Mouse (Mus musculus): Measurements from ENCODE around the gene 1700086D15Rik. TPM values are rescaled to one million over a fixed set of nuclear protein-coding genes. Genes with fewer than 3 reads are reported as not detected.

1700086D15Rik gene
- polyA plus RNA-seq, 1 experiment = 1.3 TPM

- no peaks in the 10 kb centered on the region for H3K9me3 ChIP-seq (replicated peaks; ENCODE audit: control insufficient read depth, insufficient read depth, low read length, poor library complexity, severe bottlenecking)
Observed at GRCm38 (mm10) chr11:65198026-65198425, 38.3 kb upstream of the 1700086D15Rik start.

DNA sequence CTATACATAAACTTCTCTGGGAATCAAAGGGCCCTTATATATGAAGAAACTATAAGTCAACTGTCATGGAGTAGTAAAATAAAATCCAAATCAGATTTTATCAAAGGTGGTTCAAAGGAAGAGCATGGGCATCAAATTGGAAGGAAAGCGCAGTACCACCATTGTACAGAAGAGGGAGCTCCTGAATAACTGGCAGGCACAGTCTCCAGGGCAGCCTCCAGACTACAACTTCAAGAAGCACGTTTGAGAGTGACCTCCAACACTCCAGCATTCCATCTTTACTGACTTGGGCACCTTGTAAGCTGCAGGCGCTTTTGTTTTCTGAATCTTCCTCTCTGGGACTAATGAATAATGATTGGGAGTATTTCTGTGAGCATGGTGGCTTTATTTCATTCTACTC lies 37.6 kb upstream of the 1700086D15Rik start:
- H3K36me3 ChIP-seq (ENCODE audit: control insufficient read depth, insufficient read depth, low read length, poor library complexity, severe bottlenecking) = no peaks in the 10 kb centered on the region
- H3K4me3 ChIP-seq (ENCODE audit: low read depth, low read length) = no peak overlapping the region
- H3K27me3 ChIP-seq (ENCODE audit: control insufficient read depth, insufficient read depth, low read length, poor library complexity, severe bottlenecking) = no peaks in the 10 kb centered on the region
- H3K9me3 ChIP-seq (replicated peaks; ENCODE audit: control insufficient read depth, insufficient read depth, low read length, poor library complexity, severe bottlenecking) = no peaks in the 10 kb centered on the region
- H3K27ac ChIP-seq (ENCODE audit: insufficient read depth, low read length) = no peak overlapping the region
- H3K9ac ChIP-seq (ENCODE audit: low read depth, poor library complexity, severe bottlenecking) = no peak overlapping the region
- no peaks in the 10 kb centered on the region for H3K4me1 ChIP-seq (ENCODE audit: control insufficient read depth, insufficient read depth, low read length)
- no peak for TF ChIP-seq POLR2A (IDR thresholded peaks at IDR 0.05; ENCODE audit: insufficient read depth, low read length)
- TF ChIP-seq CTCF (IDR thresholded peaks at IDR 0.05; ENCODE audit: low read depth, low read length) = peak; percentile 60
- TF ChIP-seq EP300 (IDR thresholded peaks at IDR 0.05; ENCODE audit: insufficient read depth, low read depth, low read length) = no peak

More at GRCm38 (mm10) chr11:65198026-65198425, 38.3 kb upstream of the 1700086D15Rik start:
- Histone ChIP-seq H3K4me1 (ENCODE audit: control insufficient read depth, insufficient read depth, low read length) (no peaks in the 10 kb centered on the region), H3K27me3 (ENCODE audit: control insufficient read depth, insufficient read depth, low read length, poor library complexity, severe bottlenecking) (no peaks in the 10 kb centered on the region), H3K9ac (ENCODE audit: low read depth, poor library complexity, severe bottlenecking) (no peak overlapping the region), H3K4me3 (ENCODE audit: low read depth, low read length) (no peak overlapping the region), H3K27ac (ENCODE audit: insufficient read depth, low read length) (no peak overlapping the region), H3K36me3 (ENCODE audit: control insufficient read depth, insufficient read depth, low read length, poor library complexity, severe bottlenecking) (no peaks in the 10 kb centered on the region)
- TF ChIP-seq POLR2A (IDR thresholded peaks at IDR 0.05; ENCODE audit: insufficient read depth, low read length) = no peak
- no peak for TF ChIP-seq EP300 (IDR thresholded peaks at IDR 0.05; ENCODE audit: insufficient read depth, low read depth, low read length)
- no peak for TF ChIP-seq CTCF (IDR thresholded peaks at IDR 0.05; ENCODE audit: low read depth, low read length)

DNA sequence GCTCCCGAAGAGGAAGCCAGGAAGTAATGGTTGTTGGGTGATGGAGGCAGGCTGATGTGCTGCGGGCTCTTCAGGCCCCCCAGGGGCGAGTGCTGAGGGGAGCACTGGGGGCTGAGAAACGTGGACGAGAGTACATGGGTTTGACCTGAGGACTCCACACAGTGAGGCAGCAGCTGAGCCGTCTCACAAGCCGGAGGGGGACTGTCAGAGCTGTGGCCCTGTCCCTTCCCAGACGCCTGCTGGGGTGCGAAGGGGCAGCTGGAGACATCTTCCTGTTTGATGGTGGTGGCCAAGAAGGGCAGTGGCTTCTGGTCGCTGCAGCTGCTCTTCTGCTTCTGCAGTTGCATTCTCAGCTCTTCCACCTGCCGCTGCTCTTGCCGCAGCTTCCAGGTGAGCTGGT lies 27.3 kb upstream of the 1700086D15Rik start:
- no peak for TF ChIP-seq EP300 (IDR thresholded peaks at IDR 0.05; ENCODE audit: insufficient read depth, low read depth, low read length)
- no peak for TF ChIP-seq POLR2A (IDR thresholded peaks at IDR 0.05; ENCODE audit: insufficient read depth, low read length)

DNA sequence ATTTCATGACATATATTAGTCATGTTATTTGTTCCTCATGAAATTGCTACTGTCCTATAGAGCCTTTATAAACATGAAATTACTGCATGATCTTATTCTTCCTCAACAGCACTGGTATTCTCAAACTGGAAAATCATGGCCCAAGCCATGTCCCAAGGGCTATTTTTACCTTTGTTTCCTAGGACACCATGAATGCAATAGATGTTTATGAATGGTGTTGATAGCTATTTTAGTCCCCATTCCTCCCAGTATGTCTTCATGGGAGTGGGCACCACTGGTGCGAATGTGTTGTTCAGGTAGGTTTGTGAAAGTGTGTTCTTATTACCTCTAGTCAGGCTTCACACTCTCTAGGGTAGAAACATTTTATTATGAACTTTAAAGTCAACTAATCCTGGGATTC lies 25.4 kb upstream of the 1700086D15Rik start:
- Histone ChIP-seq H3K4me3 (ENCODE audit: low read depth, low read length) (no peak overlapping the region), H3K9ac (ENCODE audit: low read depth, poor library complexity, severe bottlenecking) (no peak overlapping the region), H3K27ac (ENCODE audit: insufficient read depth, low read length) (no peak overlapping the region), H3K4me1 (ENCODE audit: control insufficient read depth, insufficient read depth, low read length) (no peaks in the 10 kb centered on the region), H3K27me3 (ENCODE audit: control insufficient read depth, insufficient read depth, low read length, poor library complexity, severe bottlenecking) (no peaks in the 10 kb centered on the region), H3K36me3 (ENCODE audit: control insufficient read depth, insufficient read depth, low read length, poor library complexity, severe bottlenecking) (no peaks in the 10 kb centered on the region), H3K9me3 (replicated peaks; ENCODE audit: control insufficient read depth, insufficient read depth, low read length, poor library complexity, severe bottlenecking) (no peaks in the 10 kb centered on the region)
- TF ChIP-seq POLR2A (IDR thresholded peaks at IDR 0.05; ENCODE audit: insufficient read depth, low read length) = no peak

More for the DNA sequence above, 27.3 kb upstream of the 1700086D15Rik start:
- no peak overlapping the region for H3K27ac ChIP-seq (ENCODE audit: insufficient read depth, low read length)
- H3K4me1 ChIP-seq (ENCODE audit: control insufficient read depth, insufficient read depth, low read length) = no peaks in the 10 kb centered on the region
- no peak overlapping the region for H3K4me3 ChIP-seq (ENCODE audit: low read depth, low read length)
- no peaks in the 10 kb centered on the region for H3K9me3 ChIP-seq (replicated peaks; ENCODE audit: control insufficient read depth, insufficient read depth, low read length, poor library complexity, severe bottlenecking)
- H3K9ac ChIP-seq (ENCODE audit: low read depth, poor library complexity, severe bottlenecking) = no peak overlapping the region
- H3K36me3 ChIP-seq (ENCODE audit: control insufficient read depth, insufficient read depth, low read length, poor library complexity, severe bottlenecking) = no peaks in the 10 kb centered on the region
- H3K27me3 ChIP-seq (ENCODE audit: control insufficient read depth, insufficient read depth, low read length, poor library complexity, severe bottlenecking) = no peaks in the 10 kb centered on the region

GRCm38 (mm10) chr11:65170121-65170750 lies 10.5 kb upstream of the 1700086D15Rik start:
- no peak for TF ChIP-seq EP300 (IDR thresholded peaks at IDR 0.05; ENCODE audit: insufficient read depth, low read depth, low read length)
- no peak for TF ChIP-seq POLR2A (IDR thresholded peaks at IDR 0.05; ENCODE audit: insufficient read depth, low read length)
- no peak for TF ChIP-seq CTCF (IDR thresholded peaks at IDR 0.05; ENCODE audit: low read depth, low read length)
- H3K36me3 ChIP-seq (ENCODE audit: control insufficient read depth, insufficient read depth, low read length, poor library complexity, severe bottlenecking) = no peaks in the 10 kb centered on the region
- no peak overlapping the region for H3K9ac ChIP-seq (ENCODE audit: low read depth, poor library complexity, severe bottlenecking)
- H3K4me3 ChIP-seq (ENCODE audit: low read depth, low read length) = no peak overlapping the region
- no peaks in the 10 kb centered on the region for H3K9me3 ChIP-seq (replicated peaks; ENCODE audit: control insufficient read depth, insufficient read depth, low read length, poor library complexity, severe bottlenecking)
- H3K27me3 ChIP-seq (ENCODE audit: control insufficient read depth, insufficient read depth, low read length, poor library complexity, severe bottlenecking) = peaks cover 3% of the 10 kb centered on the region
- no peak overlapping the region for H3K27ac ChIP-seq (ENCODE audit: insufficient read depth, low read length)
- H3K4me1 ChIP-seq (ENCODE audit: control insufficient read depth, insufficient read depth, low read length) = no peaks in the 10 kb centered on the region

GRCm38 (mm10) chr11:65162767-65163120 lies 3.1 kb upstream of the 1700086D15Rik start, which contains the start of gene Arhgap44:
TSS of gene Arhgap44 (minus strand) at chr11:65162961.
- Histone ChIP-seq H3K36me3 (ENCODE audit: control insufficient read depth, insufficient read depth, low read length, poor library complexity, severe bottlenecking) (no peaks in the 10 kb centered on the region), H3K27ac (ENCODE audit: insufficient read depth, low read length) (no peak within 1 kb of the TSS), H3K27me3 (ENCODE audit: control insufficient read depth, insufficient read depth, low read length, poor library complexity, severe bottlenecking) (no peaks in the 10 kb centered on the region), H3K9me3 (replicated peaks; ENCODE audit: control insufficient read depth, insufficient read depth, low read length, poor library complexity, severe bottlenecking) (no peaks in the 10 kb centered on the region), H3K4me1 (ENCODE audit: control insufficient read depth, insufficient read depth, low read length) (no peaks in the 10 kb centered on the region), H3K4me3 (ENCODE audit: low read depth, low read length) (peak within 1 kb of the TSS; percentile 83), H3K9ac (ENCODE audit: low read depth, poor library complexity, severe bottlenecking) (peak within 1 kb of the TSS; percentile 80)
- TF ChIP-seq POLR2A (IDR thresholded peaks at IDR 0.05; ENCODE audit: insufficient read depth, low read length) (no peak), EP300 (IDR thresholded peaks at IDR 0.05; ENCODE audit: insufficient read depth, low read depth, low read length) (no peak), CTCF (IDR thresholded peaks at IDR 0.05; ENCODE audit: low read depth, low read length) (no peak)
